Mouse (Mus musculus) brain, embryonic 18.5 days (tissue): ENCODE data around the gene Dnaic1.

Source experiments
- DNase-seq: peaks from one replicate; pipeline ENCODE4 v3.0.0-alpha.2; 2012; ENCODE audit warnings: low read depth, low spot score

The Dnaic1 gene

GRCm38 (mm10) chr4:41635906-41636305, 66.3 kb downstream of the Dnaic1 start:
- DNase-seq: no peak

- no peak for DNase-seq
Measured at GRCm38 (mm10) chr4:41636366-41636765, 66.8 kb downstream of the Dnaic1 start.

GRCm38 (mm10) chr4:41636882-41637635, 67.5 kb downstream of the Dnaic1 start:
- DNase-seq: no peak

GRCm38 (mm10) chr4:41638186-41638731, 68.7 kb downstream of the Dnaic1 start:
- DNase-seq: no peak

- DNase-seq: no peak
Measured at GRCm38 (mm10) chr4:41638828-41639213, 69.2 kb downstream of the Dnaic1 start.

- DNase-seq: no peak
Measured at GRCm38 (mm10) chr4:41639214-41639841, 69.8 kb downstream of the Dnaic1 start.

GRCm38 (mm10) chr4:41639913-41640507, 70.4 kb downstream of the Dnaic1 start, which contains the start of gene Enho:
Gene Enho (minus strand): TSS chr4:41640324.
- peak; percentile 80 for DNase-seq

GRCm38 (mm10) chr4:41641199-41641822, 71.7 kb downstream of the Dnaic1 start:
- no peak for DNase-seq

GRCm38 (mm10) chr4:41645488-41645887, 75.9 kb downstream of the Dnaic1 start:
- no peak for DNase-seq

GRCm38 (mm10) chr4:41648157-41648556, 78.6 kb downstream of the Dnaic1 start:
- no peak for DNase-seq

- no peak for DNase-seq
Measured at GRCm38 (mm10) chr4:41648627-41649026, 79.1 kb downstream of the Dnaic1 start.

- no peak for DNase-seq
Measured at GRCm38 (mm10) chr4:41653296-41653695, 83.7 kb downstream of the Dnaic1 start.

- no peak for DNase-seq
Measured at GRCm38 (mm10) chr4:41653730-41654129, 84.2 kb downstream of the Dnaic1 start.

- no peak for DNase-seq
Measured at GRCm38 (mm10) chr4:41654217-41654616, 84.6 kb downstream of the Dnaic1 start.

- DNase-seq: no peak
Measured at GRCm38 (mm10) chr4:41655525-41655924, 86.0 kb downstream of the Dnaic1 start.

- DNase-seq: no peak
Measured at GRCm38 (mm10) chr4:41658566-41659384, 89.2 kb downstream of the Dnaic1 start.

GRCm38 (mm10) chr4:41659556-41659955, 90.0 kb downstream of the Dnaic1 start:
- no peak for DNase-seq

GRCm38 (mm10) chr4:41660851-41661430, 91.4 kb downstream of the Dnaic1 start:
- no peak for DNase-seq

- no peak for DNase-seq
Measured at GRCm38 (mm10) chr4:41662723-41663122, 93.1 kb downstream of the Dnaic1 start.

- DNase-seq: no peak
Measured at GRCm38 (mm10) chr4:41663614-41664013, 94.0 kb downstream of the Dnaic1 start.

- DNase-seq: no peak
Measured at GRCm38 (mm10) chr4:41664533-41664932, 95.0 kb downstream of the Dnaic1 start.
